Mouse (Mus musculus): ENCODE data around the gene Eif4ebp2.
"Not testable (repeated sequence)": the region's sequence is repeated elsewhere in the genome, so short reads cannot be mapped to it uniquely, and the experiment has no call there.

Eif4ebp2 gene

GRCm38 (mm10) chr10:61466242-61466641 is 13.8 kb upstream of the Eif4ebp2 start:
- in situ Hi-C loops (cut with MboI, MseI), result loop anchor here (10.0 kb wide), 1 partner anchor 1699 kb away; no protein-coding TSS in a partner anchor

GRCm38 (mm10) chr10:61465009-61465408 is 12.5 kb upstream of the Eif4ebp2 start:
- in situ Hi-C loops (cut with MboI, MseI), result loop anchor here (10.0 kb wide), 1 partner anchor 1700 kb away; no protein-coding TSS in a partner anchor

GRCm38 (mm10) chr10:61457182-61457581 is 4.7 kb upstream of the Eif4ebp2 start:
- in situ Hi-C loops (cut with MboI, MseI), result no loop called here

- in situ Hi-C loops (cut with MboI, MseI), result not testable (repeated sequence)
Measured at GRCm38 (mm10) chr10:61453171-61453570, 710 bp upstream of the Eif4ebp2 start.

- in situ Hi-C loops (cut with MboI, MseI), result no loop called here
Measured at GRCm38 (mm10) chr10:61451931-61452617, 387 bp downstream of the Eif4ebp2 start.

- in situ Hi-C loops (cut with MboI, MseI), result no loop called here
Measured at GRCm38 (mm10) chr10:61451463-61451930, 964 bp downstream of the Eif4ebp2 start.

- in situ Hi-C loops (cut with MboI, MseI), result no loop called here
Measured at GRCm38 (mm10) chr10:61448834-61449233, 3.6 kb downstream of the Eif4ebp2 start.

GRCm38 (mm10) chr10:61447581-61448353 is 4.7 kb downstream of the Eif4ebp2 start:
- in situ Hi-C loops (cut with MboI, MseI), result no loop called here

GRCm38 (mm10) chr10:61445016-61445415 is 7.4 kb downstream of the Eif4ebp2 start:
- in situ Hi-C loops (cut with MboI, MseI), result no loop called here

GRCm38 (mm10) chr10:61443876-61444275 is 8.6 kb downstream of the Eif4ebp2 start:
- in situ Hi-C loops (cut with MboI, MseI), result no loop called here

- in situ Hi-C loops (cut with MboI, MseI), result no loop called here
Measured at GRCm38 (mm10) chr10:61443456-61443855, 9.0 kb downstream of the Eif4ebp2 start.

- in situ Hi-C loops (cut with MboI, MseI), result no loop called here
Measured at GRCm38 (mm10) chr10:61440202-61440800, 12.2 kb downstream of the Eif4ebp2 start.

- in situ Hi-C loops (cut with MboI, MseI), result no loop called here
Measured at GRCm38 (mm10) chr10:61431375-61431774, 21.1 kb downstream of the Eif4ebp2 start.

GRCm38 (mm10) chr10:61429043-61429442 is 23.4 kb downstream of the Eif4ebp2 start:
- in situ Hi-C loops (cut with MboI, MseI), result no loop called here

GRCm38 (mm10) chr10:61428416-61428815 is 24.0 kb downstream of the Eif4ebp2 start:
- in situ Hi-C loops (cut with MboI, MseI), result no loop called here

- in situ Hi-C loops (cut with MboI, MseI), result no loop called here
Measured at GRCm38 (mm10) chr10:61427951-61428350, 24.5 kb downstream of the Eif4ebp2 start.

GRCm38 (mm10) chr10:61426251-61426757 is 26.2 kb downstream of the Eif4ebp2 start:
- in situ Hi-C loops (cut with MboI, MseI), result no loop called here

- in situ Hi-C loops (cut with MboI, MseI), result no loop called here
Measured at GRCm38 (mm10) chr10:61425047-61425446, 27.4 kb downstream of the Eif4ebp2 start.

- in situ Hi-C loops (cut with MboI, MseI), result no loop called here
Measured at GRCm38 (mm10) chr10:61424500-61424899, 28.0 kb downstream of the Eif4ebp2 start.

- in situ Hi-C loops (cut with MboI, MseI), result no loop called here
Measured at GRCm38 (mm10) chr10:61423289-61423688, 29.2 kb downstream of the Eif4ebp2 start.

- in situ Hi-C loops (cut with MboI, MseI), result no loop called here
Measured at GRCm38 (mm10) chr10:61422861-61423260, 29.6 kb downstream of the Eif4ebp2 start.

GRCm38 (mm10) chr10:61420011-61420410 is 32.5 kb downstream of the Eif4ebp2 start:
- in situ Hi-C loops (cut with MboI, MseI), result no loop called here

Measured in T-helper 2 cell (primary cell).